Mouse (Mus musculus) thymus, adult 2 months (tissue): Measurements from ENCODE around the gene Ckmt2.

Experiments
- CTCF ChIP-seq: fragments of 200-500 bp; IDR thresholded peaks from 2 replicates; pipeline ENCODE4 v1.5.1; 2012; ENCODE audit warnings: mild to moderate bottlenecking, control low read depth, low read length, moderate library complexity, borderline replicate concordance; ENCODE audit not compliant: control insufficient read depth, poor library complexity, insufficient read depth; ENCODE audit errors: extremely low read depth
- POLR2A ChIP-seq: fragments of 200-500 bp; IDR thresholded peaks from 2 replicates; pipeline ENCODE4 v1.6.1; 2012; ENCODE audit warnings: mild to moderate bottlenecking, low read length, control low read depth, moderate library complexity; ENCODE audit not compliant: control insufficient read depth, poor library complexity, insufficient read depth; ENCODE audit errors: extremely low read depth

DNA sequence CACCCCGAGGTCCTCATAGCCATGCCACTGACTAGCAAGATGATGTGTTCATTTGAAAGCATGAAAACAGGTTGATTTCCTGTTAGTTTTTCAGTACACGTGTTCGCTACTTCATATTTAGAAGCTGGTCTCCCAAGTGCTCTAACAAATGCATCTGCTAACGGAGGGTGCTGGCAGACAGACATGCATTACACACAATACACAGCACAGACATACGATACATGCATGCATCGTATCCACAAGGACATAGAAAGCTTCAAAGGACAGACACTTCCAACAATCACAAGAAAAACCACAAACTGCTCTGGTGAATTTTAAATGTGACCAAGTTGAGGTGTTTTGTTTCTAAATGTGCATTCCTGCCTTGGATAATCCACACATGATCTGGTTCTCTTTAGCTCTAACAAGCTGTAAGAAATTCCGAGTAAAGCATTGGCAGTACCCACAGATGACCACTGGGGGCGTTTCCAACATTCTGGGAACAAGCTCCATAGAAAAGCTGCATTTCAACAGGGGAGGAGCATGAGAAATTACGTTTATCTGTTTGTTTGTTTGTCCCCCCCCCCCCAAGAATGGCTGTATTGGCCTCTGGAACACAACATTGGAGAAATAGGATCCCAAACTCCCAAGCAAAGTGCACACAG lies 5.3 kb upstream of the Ckmt2 start:
- TF ChIP-seq CTCF (no peak), POLR2A (no peak)
